Mouse (Mus musculus) adrenal gland, postnatal 36 days (tissue): ENCODE measurements around the gene Srf. TPM values are rescaled to one million over a fixed set of nuclear protein-coding genes. Genes with fewer than 3 reads are reported as not detected.

ENCODE experiments used
- DNase-seq, 2 experiments: peaks; one replicate each; pipeline ENCODE4 v3.0.0; 2021; ENCODE audit warnings: mixed read lengths in 1 of 2
- total RNA-seq, 2 experiments: library from RNA; stranded (reverse); gene quantifications; 2 replicates each; pipeline ENCODE4 v1.2.3; 2021

Gene Srf
- total RNA-seq, 2 experiments from 2014 or later = 43.1 to 46.5 TPM

DNA sequence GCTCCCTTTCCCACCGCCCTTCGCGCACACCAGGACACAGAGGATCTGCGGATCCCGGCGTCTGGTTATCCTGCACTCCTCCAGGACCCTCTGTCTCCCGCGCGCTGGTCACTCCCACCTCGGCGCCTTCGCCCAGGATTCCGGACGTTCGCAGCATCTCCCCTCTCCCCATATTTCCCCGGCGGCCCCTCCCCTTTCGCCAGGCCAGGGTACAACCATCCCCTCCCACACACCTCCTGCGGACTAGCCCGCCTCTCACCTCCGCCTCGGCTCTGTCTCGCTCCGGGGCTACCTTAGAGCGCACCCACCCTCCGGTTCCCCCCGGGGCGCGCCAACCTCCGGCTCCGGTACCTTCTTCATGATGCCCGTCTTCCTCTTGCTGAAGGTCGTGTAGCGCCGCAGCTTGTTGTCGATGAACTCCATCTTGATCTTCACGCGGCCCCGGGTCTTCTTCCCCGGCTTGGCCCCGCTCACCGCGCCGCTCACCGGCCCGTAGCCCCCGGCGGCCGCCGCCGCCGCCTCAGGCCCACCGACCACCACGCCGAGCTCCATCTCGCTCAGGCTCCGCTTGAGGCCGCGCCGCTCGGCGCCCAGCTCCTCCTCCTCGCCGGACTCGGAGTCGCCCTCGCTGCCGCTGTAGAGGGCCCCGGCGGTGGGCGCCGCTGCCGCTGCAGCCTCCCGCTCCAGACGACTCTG lies 850 bp downstream of the Srf start:
- peak; percentile 46 to 63 for DNase-seq

GRCm38 (mm10) chr17:46554646-46554976 lies 1.4 kb downstream of the Srf start:
- peak; percentile 49 to 63 for DNase-seq

DNA sequence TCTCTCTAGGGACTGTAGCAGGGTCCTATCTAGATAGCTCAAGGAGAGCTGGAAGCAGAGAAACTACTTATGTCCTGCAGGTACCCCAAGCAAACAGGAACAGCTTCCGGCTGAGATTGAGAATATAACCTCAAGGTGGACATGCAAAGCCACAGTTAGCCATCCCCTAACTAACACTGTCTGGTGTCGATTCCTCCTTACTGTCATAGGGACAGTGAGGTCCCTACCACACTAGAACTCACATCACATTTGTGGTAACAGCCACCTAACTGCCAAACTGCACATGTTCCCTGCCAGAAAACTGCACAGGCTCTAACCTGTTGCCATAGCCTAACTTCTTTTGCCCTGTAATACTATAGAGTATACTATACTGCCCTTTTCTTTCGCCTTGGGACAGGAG lies 2.0 kb downstream of the Srf start:
- DNase-seq = no peak

DNA sequence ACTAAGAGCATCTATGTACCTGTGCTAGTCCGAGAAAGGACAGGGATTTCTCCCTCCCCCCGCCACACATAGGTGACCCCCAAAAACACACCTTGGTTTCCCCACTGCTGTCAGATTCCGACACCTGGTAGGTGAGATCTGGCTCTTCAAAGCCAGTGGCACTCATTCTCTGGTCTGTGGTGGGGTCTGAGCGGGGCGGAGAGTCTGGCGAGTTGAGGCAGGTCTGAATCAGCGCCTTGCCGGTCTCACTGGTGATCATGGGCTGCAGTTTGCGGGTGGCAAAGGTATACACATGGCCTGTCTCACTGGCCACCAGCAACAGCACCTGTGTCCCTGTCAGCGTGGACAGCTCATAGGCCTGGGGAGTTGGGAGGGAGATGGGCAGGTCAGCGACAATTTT lies 2.5 kb downstream of the Srf start:
- DNase-seq = no peak

- DNase-seq = peak; percentile 93 to 95
These were observed 3.0 kb downstream of the Srf start for GRCm38 (mm10) chr17:46552841-46553423.

GRCm38 (mm10) chr17:46552151-46552550 lies 3.8 kb downstream of the Srf start:
- DNase-seq = no peak

DNA sequence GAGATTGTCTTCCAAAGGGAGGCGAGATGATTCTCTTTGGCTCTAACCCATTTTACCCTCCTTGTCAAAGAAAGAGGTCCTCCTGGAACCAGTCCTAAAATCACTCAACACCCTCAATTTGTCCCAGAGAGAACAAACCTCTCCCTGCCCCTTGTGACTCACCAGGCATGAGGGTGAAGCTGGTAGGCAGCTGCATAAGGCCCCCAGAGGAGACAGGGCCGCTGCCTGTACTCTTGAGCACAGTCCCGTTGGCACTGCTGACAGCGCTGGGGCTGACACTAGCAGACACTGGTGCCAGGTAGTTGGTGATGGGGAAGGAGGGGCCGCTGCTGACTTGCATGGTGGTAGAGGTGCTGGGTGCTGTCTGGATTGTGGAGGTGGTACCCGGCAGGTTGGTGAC lies 4.6 kb downstream of the Srf start:
- DNase-seq = no peak

DNA sequence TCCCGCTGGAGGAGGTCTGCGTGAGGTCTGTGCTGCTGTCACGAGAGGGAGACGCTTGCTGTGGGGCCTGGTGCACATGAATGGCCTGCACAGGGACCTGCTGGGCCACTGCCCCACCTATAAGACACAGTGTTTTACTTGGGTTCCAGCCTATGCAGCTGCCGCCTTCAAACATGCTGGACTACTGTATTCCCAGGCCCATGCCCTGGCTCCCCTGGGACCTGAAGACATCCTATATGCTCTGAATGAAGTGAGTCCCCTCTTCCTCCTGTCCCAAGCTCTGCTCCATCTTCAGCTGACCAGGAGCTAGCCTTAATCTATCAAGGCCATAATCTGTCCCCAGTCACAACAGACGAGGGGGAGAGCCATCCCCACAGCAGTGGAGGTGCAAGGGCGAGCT lies 5.1 kb downstream of the Srf start:
- DNase-seq = no peak

- DNase-seq = no peak
These were observed 6.3 kb downstream of the Srf start for GRCm38 (mm10) chr17:46549642-46550041.

DNA sequence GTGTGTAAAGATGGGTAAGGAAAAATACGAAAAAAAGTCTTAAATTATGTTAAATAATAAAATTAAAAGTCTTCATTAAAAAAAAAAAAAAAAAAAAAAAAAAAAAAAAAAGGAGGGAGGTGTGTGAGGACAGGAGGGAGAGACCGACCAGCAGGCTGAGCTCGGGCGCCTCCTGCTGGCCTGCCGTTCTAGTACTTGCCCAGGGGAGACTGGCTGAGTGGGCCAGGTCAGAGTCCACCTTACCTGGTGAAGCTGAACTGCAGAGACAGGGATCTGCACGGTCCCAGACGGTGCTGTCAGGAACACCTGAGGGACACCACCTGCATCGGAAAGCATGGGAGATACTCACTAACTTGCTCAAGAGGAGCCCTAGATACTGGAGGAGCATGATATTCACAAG lies 6.8 kb downstream of the Srf start:
- peak; percentile 32 to 49 for DNase-seq

GRCm38 (mm10) chr17:46548741-46549140 lies 7.2 kb downstream of the Srf start:
- no peak for DNase-seq

DNA sequence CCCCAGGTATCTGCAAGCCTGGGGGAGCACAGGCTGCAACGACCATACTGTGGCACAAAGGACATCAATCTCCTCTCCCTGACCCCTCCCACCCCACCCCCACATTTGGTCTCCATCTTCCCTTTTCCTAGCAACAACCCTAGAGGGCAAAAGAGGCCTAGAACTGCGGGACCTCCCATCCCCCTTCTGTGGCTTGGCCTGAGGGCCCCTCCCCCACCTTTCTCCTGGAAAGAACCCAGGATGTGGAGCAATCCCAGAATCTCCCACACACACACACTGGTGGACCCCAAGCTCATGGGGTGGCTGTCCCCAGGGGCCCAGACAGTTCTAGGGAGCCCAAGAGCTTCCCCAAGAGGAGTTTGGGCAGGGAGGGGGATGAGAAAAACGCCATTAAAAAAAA lies 8.1 kb downstream of the Srf start:
- no peak for DNase-seq

GRCm38 (mm10) chr17:46546995-46547394 lies 9.0 kb downstream of the Srf start:
- no peak for DNase-seq

GRCm38 (mm10) chr17:46546591-46546990 lies 9.4 kb downstream of the Srf start:
- DNase-seq = no peak

DNA sequence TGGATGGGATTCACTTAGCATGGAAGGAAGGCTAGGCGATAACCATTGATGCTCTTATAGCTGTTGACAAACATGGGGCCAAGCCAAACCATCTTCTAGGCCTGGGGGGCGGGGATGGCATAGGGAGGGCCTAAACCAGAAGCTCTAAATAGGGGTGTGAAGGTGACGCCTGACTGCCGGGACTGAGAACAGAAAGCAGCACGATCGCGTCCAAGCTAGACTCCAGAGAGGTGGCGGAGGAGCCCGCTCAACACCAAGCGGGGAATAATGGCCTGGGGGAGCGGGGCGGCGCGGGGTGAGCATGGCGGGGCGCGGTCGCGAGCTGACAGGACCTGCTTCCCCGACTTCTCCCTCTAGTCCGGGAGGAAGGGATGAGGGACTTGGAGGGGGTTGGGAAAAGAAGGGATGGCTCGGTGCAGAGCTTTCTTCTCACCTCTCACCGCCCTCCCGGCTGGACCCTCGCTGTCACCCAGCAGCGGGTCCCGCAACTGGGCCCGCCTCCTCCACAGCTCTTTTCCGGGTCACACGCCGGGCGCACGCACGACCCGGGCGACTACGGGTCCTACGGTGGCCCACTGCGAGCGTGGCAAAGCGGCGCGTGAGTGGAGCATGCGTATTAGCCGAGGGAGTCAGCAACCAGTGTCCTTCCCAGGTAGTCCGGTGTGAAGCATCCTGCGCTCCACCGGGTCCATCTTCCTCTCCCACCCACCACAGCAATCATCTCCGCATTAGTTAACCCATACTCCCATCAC lies 10.0 kb downstream of the Srf start, which contains the start of gene Cul9:
TSS of gene Cul9 (minus strand) at position 576 of the 752 bp plus-strand sequence.
- peak; percentile 89 to 91 for DNase-seq

DNA sequence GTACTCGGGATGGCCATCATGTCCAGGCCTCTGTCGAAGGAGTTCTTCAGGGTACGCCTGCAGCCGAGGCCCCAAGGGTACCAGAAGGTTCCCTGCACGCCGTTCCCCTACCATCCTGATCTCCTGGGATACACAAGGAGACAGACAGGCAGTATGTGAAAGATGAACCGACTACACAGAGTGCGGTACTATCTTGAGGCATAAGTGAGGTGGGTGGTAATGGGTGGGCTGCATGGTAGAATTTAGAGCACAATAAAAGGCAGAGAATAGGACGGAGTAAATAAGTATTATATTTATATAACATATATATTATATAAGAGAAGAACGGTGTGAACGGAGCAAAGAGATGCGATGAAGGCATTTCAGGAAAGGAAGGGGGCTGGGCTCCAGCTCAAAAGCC lies 12.3 kb downstream of the Srf start:
- no peak for DNase-seq

DNA sequence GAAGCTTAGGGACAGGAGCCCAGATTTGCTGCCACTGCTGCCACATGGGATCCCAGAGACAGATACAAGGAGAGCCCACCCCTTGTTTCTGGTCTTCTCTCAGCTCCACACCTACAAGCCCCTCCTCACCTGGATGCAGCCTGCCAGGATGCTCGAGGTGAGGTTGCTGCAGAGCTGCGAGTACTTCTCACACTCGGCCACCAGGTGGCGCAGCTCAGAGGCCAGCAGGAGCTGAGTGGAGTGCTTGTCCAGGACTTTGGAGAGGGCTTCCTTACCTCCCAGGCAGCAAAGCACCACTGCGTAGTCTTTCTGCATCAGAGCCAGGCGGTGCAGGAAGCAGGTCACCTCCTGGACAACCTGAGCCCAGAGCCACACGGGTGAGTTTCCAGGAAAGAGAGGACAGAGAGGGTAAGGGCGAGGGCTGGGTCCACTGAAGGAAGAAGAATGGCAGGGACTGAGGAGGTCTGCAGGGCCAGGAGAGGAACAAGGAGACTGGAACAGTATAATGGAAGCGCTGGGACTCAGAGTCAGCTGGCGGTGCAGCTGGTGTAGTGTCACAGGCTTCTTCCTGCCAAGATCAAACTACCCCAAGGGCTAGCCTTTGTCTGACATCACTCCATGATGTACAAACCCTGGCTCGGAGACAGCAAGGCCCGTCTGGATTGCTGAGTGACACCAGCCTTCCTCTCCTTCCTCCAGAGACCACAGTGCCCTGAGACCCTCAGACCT lies 30.2 kb downstream of the Srf start:
- DNase-seq = peak; percentile 79 to 86

DNA sequence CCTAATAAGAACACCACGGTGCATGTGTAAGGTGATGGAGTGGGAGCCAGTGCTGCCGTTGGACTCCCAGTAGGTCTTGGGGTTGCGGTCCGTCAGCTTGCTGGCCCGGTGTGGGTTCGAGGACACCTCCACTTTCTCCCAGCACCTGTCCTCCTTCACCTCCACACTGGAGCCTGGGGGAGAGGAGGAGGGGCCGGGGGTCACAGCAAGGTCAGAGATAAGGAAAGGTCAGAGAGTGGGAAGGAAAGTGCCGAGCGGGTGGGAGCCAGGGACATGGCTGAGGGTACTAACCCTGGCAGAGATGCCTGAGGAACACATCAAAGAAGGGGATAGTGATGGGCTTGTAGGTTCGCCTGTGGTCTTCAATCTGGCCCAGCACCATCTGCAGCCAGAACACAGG lies 30.9 kb downstream of the Srf start:
- DNase-seq = no peak

DNA sequence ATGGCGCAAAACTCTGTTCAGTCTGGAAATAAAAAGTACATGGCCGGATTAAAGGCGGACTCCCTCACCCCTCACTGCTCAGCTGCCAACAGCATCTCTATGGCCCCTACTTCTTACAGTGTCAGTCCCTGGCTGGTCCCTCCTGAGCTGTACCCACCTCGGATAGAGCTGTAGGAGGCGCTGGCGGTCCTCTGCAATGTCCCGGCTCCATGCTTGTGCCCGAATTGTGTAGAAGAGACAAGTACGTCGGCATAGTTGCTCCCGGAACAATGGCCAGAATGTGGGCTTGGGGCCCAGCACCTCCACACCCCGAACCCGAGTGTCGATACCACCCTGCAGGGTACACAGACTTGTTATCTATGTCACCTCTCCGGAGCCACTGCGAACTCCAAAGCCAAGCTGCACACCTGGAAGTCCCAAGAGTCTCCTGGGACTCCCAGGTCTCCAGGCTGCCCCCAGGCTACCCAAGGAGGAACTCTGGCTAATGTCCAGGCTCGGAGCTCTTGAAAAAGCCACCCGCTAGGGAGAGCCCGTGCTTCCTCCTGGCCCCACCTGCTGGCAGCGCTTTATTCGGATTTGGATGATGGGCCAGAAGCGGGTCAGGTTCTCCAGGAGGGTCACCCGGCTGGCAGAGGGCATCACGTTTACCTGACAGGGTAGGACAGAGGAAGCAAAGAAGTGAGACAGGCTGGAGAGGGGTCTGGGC lies 33.9 kb downstream of the Srf start:
- no peak for DNase-seq

- no peak for DNase-seq
These were observed 34.8 kb downstream of the Srf start for GRCm38 (mm10) chr17:46521174-46521573.

- DNase-seq = no peak
These were observed 35.5 kb downstream of the Srf start for GRCm38 (mm10) chr17:46520385-46520979.

- DNase-seq = no peak
These were observed 36.0 kb downstream of the Srf start for GRCm38 (mm10) chr17:46519971-46520370.
